Comparison of ENCODE assay signal across 18 mouse cellular contexts in genomic region chr19:43583595-43583994, GRCm38 (mm10). TPM values are rescaled to one million over a fixed set of nuclear protein-coding genes. Genes with fewer than 3 reads are reported as not detected.
A peak's percentile ranks its signal among the peaks of the same experiment; 100 is the strongest.
DNase-seq lines count a peak whose midpoint lies in the region; ATAC-seq and TF ChIP-seq lines count a peak whose summit lies in the region.
"Had no signal": no experiment of that assay in that cellular context is flagged by ENCODE, and none has a peak within 500 bp of the region (broad histone marks: within the 10 kb centered on the region; RNA-seq: fewer than 3 reads in every experiment).

No protein-coding gene starts in this region.

- no peak overlapping the region for H3K4me3 ChIP-seq in heart, embryonic 16.5 days (ENCODE audit: low read length)
- H3K4me3 ChIP-seq in E14TG2a.4 (replicated peaks; ENCODE audit: low read length) = peak overlapping the region; percentile 24; the same call in 1 of the 2 replicates
- H3K4me3 ChIP-seq: embryonic facial prominence, embryonic 12.5 days; heart, embryonic 15.5 days; kidney, embryonic 15.5 days; neural tube, embryonic 12.5 days had no signal

- no peak overlapping the region for H3K9ac ChIP-seq in heart, embryonic 16.5 days (ENCODE audit: low read length)
- H3K9ac ChIP-seq: embryonic facial prominence, embryonic 12.5 days; heart, embryonic 15.5 days; kidney, embryonic 15.5 days; neural tube, embryonic 12.5 days had no signal

- 4% methylated on average over 17 of the region's 17 CpGs for WGBS in heart, embryonic 16.5 days

- no peaks in the 10 kb centered on the region for H3K9me3 ChIP-seq in heart, embryonic 16.5 days (replicated peaks; ENCODE audit: control insufficient read depth, low read length)
- H3K9me3 ChIP-seq in E14TG2a.4 (ENCODE audit: low read length) = no peaks in the 10 kb centered on the region
- H3K9me3 ChIP-seq: embryonic facial prominence, embryonic 12.5 days; heart, embryonic 15.5 days; kidney, embryonic 15.5 days; neural tube, embryonic 12.5 days had no signal

- ATAC-seq in heart, embryonic 16.5 days (replicated peaks; ENCODE audit: extremely low read depth, insufficient read depth, low FRiP score) = no peak

- H3K27ac ChIP-seq in heart, embryonic 16.5 days (ENCODE audit: low read length) = no peak overlapping the region
- H3K27ac ChIP-seq: embryonic facial prominence, embryonic 12.5 days; heart, embryonic 15.5 days; kidney, embryonic 15.5 days; macrophage; neural tube, embryonic 12.5 days had no signal

- no peak for TF ChIP-seq CTCF in E14TG2a.4 (conservative IDR thresholded peaks at IDR 0.05; ENCODE audit: low read length)

- peak; percentile 11 for DNase-seq in adrenal gland, adult 2 months
- DNase-seq in adrenal gland, postnatal 25 days = no peak
- DNase-seq in heart, postnatal 4 days = no peak
- peak; percentile 24 for DNase-seq in lung, postnatal 25 days (ENCODE audit: low spot score)
- DNase-seq in right cerebral cortex, adult 2 months (ENCODE audit: low spot score in 2 of 2) = no peak
- no peak for DNase-seq in thymus, postnatal 36 days
- DNase-seq: cerebellum, postnatal 25 days; liver; midbrain, embryonic 14.5 days had no signal

- peak overlapping the region; percentile 36; the same call in 1 of the 2 replicates for H3K4me2 ChIP-seq in heart, embryonic 16.5 days (ENCODE audit: low read depth, low read length)
- H3K4me2 ChIP-seq: embryonic facial prominence, embryonic 12.5 days; heart, embryonic 15.5 days; kidney, embryonic 15.5 days; neural tube, embryonic 12.5 days had no signal

- peaks cover 8% of the 10 kb centered on the region for H3K4me1 ChIP-seq in heart, embryonic 16.5 days (ENCODE audit: control insufficient read depth, insufficient read depth, low read length)
- peaks cover 31% of the 10 kb centered on the region for H3K4me1 ChIP-seq in E14TG2a.4 (replicated peaks; ENCODE audit: low read depth, low read length)
- H3K4me1 ChIP-seq: neural tube, embryonic 12.5 days had no signal

- peaks cover 61% of the 10 kb centered on the region for H3K27me3 ChIP-seq in heart, embryonic 16.5 days (ENCODE audit: control insufficient read depth, insufficient read depth, low read length)
- H3K27me3 ChIP-seq in E14TG2a.4 (ENCODE audit: insufficient read depth, low read length) = peaks cover 50% of the 10 kb centered on the region

- H3K36me3 ChIP-seq in heart, embryonic 16.5 days (ENCODE audit: control insufficient read depth, insufficient read depth) = no peaks in the 10 kb centered on the region
- no peaks in the 10 kb centered on the region for H3K36me3 ChIP-seq in E14TG2a.4 (ENCODE audit: insufficient read depth, low read length)
- H3K36me3 ChIP-seq: embryonic facial prominence, embryonic 12.5 days; heart, embryonic 15.5 days; kidney, embryonic 15.5 days; neural tube, embryonic 12.5 days had no signal

RNA-seq across cellular contexts. Expression of gene Nkx2-3, which starts 28.5 kb away (rescaled TPM):
- not detected for total RNA-seq in adrenal gland, adult 2 months (2021)
- polyA plus RNA-seq in adrenal gland, adult 2 months (2012; rRNA removed) = not detected in 2 replicates
- total RNA-seq in adrenal gland, postnatal 25 days (2021) = not detected in 2 replicates
- polyA plus RNA-seq in heart, embryonic 16.5 days (2015; fragmentation: Nextera tagmentation; extraction: Ambion mirVana) = not detected in 2 replicates
- not detected for total RNA-seq in heart, postnatal 4 days (2021)
- total RNA-seq: gastrocnemius, adult 8-10 months; left cerebral cortex, postnatal 10 days had no signal
- polyA plus RNA-seq: heart, embryonic 15.5 days; macrophage; neural tube, embryonic 12.5 days had no signal

RNA-seq across cellular contexts. Expression of gene Got1, which starts 59.2 kb away (rescaled TPM):
- 100 to 1,000 TPM; 153 to 283 TPM for total RNA-seq in adrenal gland, adult 2 months (2021)
- polyA plus RNA-seq in adrenal gland, adult 2 months (2012; rRNA removed) = 55.8 and 96.7 TPM in 2 replicates
- 191 and 315 TPM in 2 replicates for total RNA-seq in adrenal gland, postnatal 25 days (2021)
- polyA plus RNA-seq in heart, embryonic 16.5 days (2015; fragmentation: Nextera tagmentation; extraction: Ambion mirVana) = 271 and 274 TPM in 2 replicates
- 100 to 1,000 TPM; 341 to 353 TPM for total RNA-seq in heart, postnatal 4 days (2021)

Comparison
In these comparisons a context has a peak if more than half of its experiments do, and no peak if none do; other contexts are left out.
1. DNase-seq: peak in adrenal gland, adult 2 months (single experiment) and lung, postnatal 25 days (single experiment); none in adrenal gland, postnatal 25 days (single experiment), heart, postnatal 4 days (single experiment), right cerebral cortex, adult 2 months (0 of 2) and thymus, postnatal 36 days (0 of 2).